Mouse (Mus musculus) lung, postnatal 4 days (tissue): ENCODE results near the gene Lactbl1.

ENCODE experiments used
- DNase-seq, 2 experiments: peaks; one replicate each; pipeline ENCODE4 v3.0.0; 2021

Lactbl1 gene

GRCm38 (mm10) chr4:136622388-136622787 is at the start of gene Lactbl1:
Gene Lactbl1 (plus strand): TSS chr4:136622621.
- DNase-seq = no peak

- DNase-seq = no peak
Measured at GRCm38 (mm10) chr4:136581885-136582284, 40.5 kb upstream of the Lactbl1 start.

GRCm38 (mm10) chr4:136587221-136587827 is 35.1 kb upstream of the Lactbl1 start:
- no peak for DNase-seq

- DNase-seq = no peak
Measured at GRCm38 (mm10) chr4:136588003-136588402, 34.4 kb upstream of the Lactbl1 start.

GRCm38 (mm10) chr4:136592111-136592510 is 30.3 kb upstream of the Lactbl1 start:
- no peak for DNase-seq

GRCm38 (mm10) chr4:136594006-136594405 is 28.4 kb upstream of the Lactbl1 start:
- DNase-seq = no peak

- no peak for DNase-seq
Measured at GRCm38 (mm10) chr4:136595221-136595620, 27.2 kb upstream of the Lactbl1 start.

GRCm38 (mm10) chr4:136598268-136598876 is 24.0 kb upstream of the Lactbl1 start:
- DNase-seq = no peak

- DNase-seq = no peak
Measured at GRCm38 (mm10) chr4:136599869-136600268, 22.6 kb upstream of the Lactbl1 start.

- no peak for DNase-seq
Measured at GRCm38 (mm10) chr4:136600536-136600935, 21.9 kb upstream of the Lactbl1 start.

GRCm38 (mm10) chr4:136601476-136601875 is 20.9 kb upstream of the Lactbl1 start:
- peak; percentile 57 to 65 for DNase-seq

GRCm38 (mm10) chr4:136602018-136602554 is 20.3 kb upstream of the Lactbl1 start:
- DNase-seq = peak in 1 of 2 experiments; percentile 57

GRCm38 (mm10) chr4:136602568-136602967 is 19.9 kb upstream of the Lactbl1 start, which contains the start of gene Kdm1a:
Gene Kdm1a (minus strand): TSS chr4:136602723.
- peak; percentile 95 to 96 for DNase-seq

- no peak for DNase-seq
Measured at GRCm38 (mm10) chr4:136605756-136606485, 16.5 kb upstream of the Lactbl1 start.

GRCm38 (mm10) chr4:136610387-136610856 is 12.0 kb upstream of the Lactbl1 start, which contains the start of gene Tex46:
Gene Tex46 (plus strand): TSS chr4:136610437.
- no peak for DNase-seq

GRCm38 (mm10) chr4:136613657-136614056 is 8.8 kb upstream of the Lactbl1 start:
- no peak for DNase-seq

GRCm38 (mm10) chr4:136621336-136621735 is 1.1 kb upstream of the Lactbl1 start:
- DNase-seq = peak in 1 of 2 experiments; percentile 45

GRCm38 (mm10) chr4:136621956-136622355 is 465 bp upstream of the Lactbl1 start:
- DNase-seq = no peak

GRCm38 (mm10) chr4:136626590-136626989 is 4.2 kb downstream of the Lactbl1 start:
- no peak for DNase-seq

GRCm38 (mm10) chr4:136631237-136631994 is 9.0 kb downstream of the Lactbl1 start:
- DNase-seq = peak in 1 of 2 experiments; percentile 54

GRCm38 (mm10) chr4:136635995-136636394 is 13.6 kb downstream of the Lactbl1 start:
- DNase-seq = no peak

- no peak for DNase-seq
Measured at GRCm38 (mm10) chr4:136636511-136636910, 14.1 kb downstream of the Lactbl1 start.
